In genomic region chr12:87514016-87514415, GRCm38 (mm10) we compare ENCODE assay signal across 11 mouse cellular contexts. TPM values are rescaled to one million over a fixed set of nuclear protein-coding genes. Genes with fewer than 3 reads are reported as not detected.
"Had no signal": no experiment of that assay in that cellular context is flagged by ENCODE, and none has a peak within 500 bp of the region (broad histone marks: within the 10 kb centered on the region; RNA-seq: fewer than 3 reads in every experiment).

Gene Gm8300 (plus strand): TSS chr12:87514316.

RNA-seq across cellular contexts. Expression of gene Gm8300, which starts in this region (rescaled TPM):
- total RNA-seq: left cerebral cortex, postnatal 10 days; left cerebral cortex, postnatal 14 days; left cerebral cortex, postnatal 25 days; left cerebral cortex, postnatal 36 days; left cerebral cortex, postnatal 4 days; liver, adult 2 months; megakaryocyte progenitor cell, adult 5-6 weeks; megakaryocyte, adult 5-6 weeks; megakaryocyte-erythroid progenitor cell, adult 5-6 weeks; midbrain, postnatal 0 days; monocyte, adult 5-6 weeks had no signal
